Mouse (Mus musculus): ENCODE data around the gene Fam205a4.
"Not testable (repeated sequence)": the region's sequence is repeated elsewhere in the genome, so short reads cannot be mapped to it uniquely, and the experiment has no call there.

Gene Fam205a4

GRCm38 (mm10) chr4:41965758-41966157, at the start of gene Fam205a4:
Fam205a4 (plus strand) TSS chr4:41966058.
- DNase-seq (ENCODE audit: low spot score): not testable (repeated sequence)

- not testable (repeated sequence) for DNase-seq (ENCODE audit: low spot score)
Measured at GRCm38 (mm10) chr4:41941272-41941671, 24.6 kb upstream of the Fam205a4 start, which contains the start of gene Gm20878. Gm20878 (plus strand) TSS chr4:41941572.

All from layer of hippocampus, adult 9-10 months (tissue).